Mouse (Mus musculus): ENCODE results near the gene Itgb2.

Gene Itgb2

DNA sequence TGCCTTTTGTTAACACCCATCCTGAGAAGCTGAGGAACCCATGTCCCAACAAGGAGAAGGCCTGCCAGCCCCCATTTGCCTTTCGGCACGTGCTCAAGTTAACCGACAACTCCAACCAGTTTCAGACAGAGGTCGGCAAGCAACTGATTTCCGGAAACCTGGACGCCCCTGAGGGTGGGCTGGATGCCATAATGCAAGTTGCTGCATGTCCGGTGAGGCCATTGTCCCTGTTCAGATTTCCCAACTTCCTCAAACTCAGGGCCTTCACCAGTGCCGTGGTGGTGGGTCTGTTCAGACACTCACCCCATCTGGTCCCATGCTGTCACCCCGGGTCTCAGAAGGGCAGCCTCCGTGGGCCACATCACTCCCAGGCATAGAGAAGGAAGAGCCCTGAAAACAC, 18.5 kb downstream of the Itgb2 start:
- in situ Hi-C loops (cut with MboI, MseI), result no loop called here

DNA sequence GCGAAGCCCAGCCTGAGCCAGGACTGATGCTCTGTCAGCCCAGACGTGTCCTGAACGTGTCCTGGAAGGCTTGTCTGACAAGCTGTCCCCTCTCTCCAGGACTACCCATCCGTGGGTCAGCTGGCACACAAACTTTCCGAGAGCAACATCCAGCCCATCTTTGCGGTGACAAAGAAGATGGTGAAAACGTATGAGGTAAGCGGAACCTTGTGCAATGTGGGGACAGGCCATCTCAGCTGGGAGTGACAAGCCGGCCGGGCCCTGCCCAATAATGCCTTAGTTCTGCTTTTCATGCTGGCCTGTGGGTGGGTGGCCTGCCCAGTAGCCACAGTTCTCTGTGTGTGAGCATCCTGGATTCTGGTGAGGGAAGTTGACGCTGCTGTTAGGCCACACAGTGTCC, 20.8 kb downstream of the Itgb2 start:
- in situ Hi-C loops (cut with MboI, MseI), result no loop called here

DNA sequence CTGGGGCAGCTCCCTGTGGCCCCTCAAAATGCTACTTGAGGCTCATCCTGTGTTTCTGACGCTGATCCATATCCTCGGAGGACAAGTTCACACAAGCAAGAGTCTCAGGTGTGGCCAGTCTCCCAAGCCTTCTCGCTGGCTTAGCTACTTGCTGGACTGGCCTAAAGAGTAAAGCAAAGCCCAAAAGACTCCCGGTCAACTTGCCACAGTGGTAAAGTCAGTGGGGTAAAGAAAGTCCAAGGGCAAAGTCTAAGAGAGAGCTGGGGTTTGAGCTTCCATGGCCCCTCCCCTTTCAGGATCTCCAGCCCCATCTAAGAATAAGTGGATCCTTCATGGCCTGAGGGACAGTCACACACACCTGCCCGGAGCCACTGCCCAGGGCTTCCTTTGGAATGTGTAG, 22.1 kb downstream of the Itgb2 start:
- in situ Hi-C loops (cut with MboI, MseI), result no loop called here

DNA sequence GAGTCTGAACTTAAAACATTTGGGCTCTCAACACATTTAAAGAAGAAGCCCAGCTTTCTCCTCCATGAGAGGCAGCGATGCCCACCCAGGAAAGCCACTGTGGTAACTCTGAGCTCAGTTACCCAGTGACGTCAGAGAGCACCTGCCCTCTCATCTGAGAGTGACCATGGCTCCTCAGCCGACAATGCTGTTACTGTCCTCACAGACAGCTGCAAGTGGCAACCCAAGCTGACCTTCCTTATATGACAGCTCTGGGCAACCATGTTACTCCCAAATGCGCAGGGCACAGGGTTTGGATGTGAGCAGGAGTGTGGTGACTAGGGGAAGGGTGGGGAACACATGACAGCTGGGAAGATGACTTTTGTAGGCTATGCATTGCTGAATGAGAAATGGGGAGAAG, 23.2 kb downstream of the Itgb2 start:
- in situ Hi-C loops (cut with MboI, MseI), result no loop called here

DNA sequence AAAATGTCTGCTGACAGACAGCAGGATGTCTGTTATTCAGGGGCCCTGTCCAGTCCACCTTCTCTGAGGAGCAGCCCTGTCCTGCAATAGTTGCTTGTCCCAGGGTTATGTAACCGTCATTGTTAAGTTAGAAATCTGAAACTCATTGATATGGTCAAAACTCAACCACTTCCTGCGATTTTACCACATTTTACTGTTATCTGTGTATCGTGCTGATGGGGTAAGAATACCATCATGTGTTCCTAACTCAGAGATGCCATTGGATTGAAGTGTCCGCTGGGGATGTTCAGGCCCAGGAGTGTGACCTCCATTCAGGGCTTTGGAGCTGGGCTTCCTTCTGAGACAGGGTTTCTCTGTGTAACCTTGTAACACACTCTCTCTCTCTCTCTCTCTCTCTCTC, 24.9 kb downstream of the Itgb2 start:
- in situ Hi-C loops (cut with MboI, MseI), result loop anchor here (5.0 kb wide), 1 partner anchor 38 kb away; the partner anchor contains the start of gene Fam207a

DNA sequence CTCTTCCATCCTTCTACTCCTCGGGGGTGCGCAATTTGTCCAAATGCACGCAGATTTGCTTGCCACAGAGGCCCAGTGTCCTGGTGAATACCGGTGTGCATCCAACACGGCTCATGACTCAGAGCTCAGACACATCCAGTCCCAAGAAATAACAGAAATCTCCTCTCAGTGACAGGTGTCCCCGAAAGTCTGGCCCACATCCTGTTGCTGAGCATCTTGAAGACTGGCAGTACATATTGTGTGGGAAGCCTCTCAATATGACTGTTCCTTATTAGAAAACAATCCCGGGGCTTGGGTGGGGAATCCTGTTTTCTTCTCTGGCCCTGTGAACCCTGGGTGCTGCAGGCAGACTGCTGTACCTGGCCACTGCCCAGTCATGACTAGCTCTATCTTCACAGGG, 26.6 kb downstream of the Itgb2 start:
- in situ Hi-C loops (cut with MboI, MseI), result loop anchor here (5.0 kb wide), 1 partner anchor 39 kb away; the partner anchor contains the start of gene Fam207a

DNA sequence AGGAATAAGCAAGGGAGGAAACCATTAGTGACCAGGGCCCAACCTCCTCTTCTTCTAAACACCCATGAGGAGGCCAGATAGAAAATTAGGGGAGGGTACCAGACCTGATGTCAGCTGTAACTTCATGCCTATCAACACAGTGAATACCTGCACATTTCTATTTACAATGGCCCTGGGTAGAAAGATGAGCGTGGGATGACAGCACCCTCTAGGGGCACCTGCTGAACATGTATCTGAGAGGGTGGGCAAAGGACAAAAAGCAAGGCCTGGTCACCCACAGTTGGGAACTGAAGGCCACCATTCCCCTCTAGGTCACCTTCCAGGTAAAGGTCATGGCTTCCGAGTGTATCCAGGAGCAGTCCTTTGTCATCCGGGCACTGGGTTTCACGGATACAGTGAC, 27.6 kb downstream of the Itgb2 start:
- in situ Hi-C loops (cut with MboI, MseI), result loop anchor here (5.0 kb wide), 1 partner anchor 40 kb away; the partner anchor contains the start of gene Fam207a

DNA sequence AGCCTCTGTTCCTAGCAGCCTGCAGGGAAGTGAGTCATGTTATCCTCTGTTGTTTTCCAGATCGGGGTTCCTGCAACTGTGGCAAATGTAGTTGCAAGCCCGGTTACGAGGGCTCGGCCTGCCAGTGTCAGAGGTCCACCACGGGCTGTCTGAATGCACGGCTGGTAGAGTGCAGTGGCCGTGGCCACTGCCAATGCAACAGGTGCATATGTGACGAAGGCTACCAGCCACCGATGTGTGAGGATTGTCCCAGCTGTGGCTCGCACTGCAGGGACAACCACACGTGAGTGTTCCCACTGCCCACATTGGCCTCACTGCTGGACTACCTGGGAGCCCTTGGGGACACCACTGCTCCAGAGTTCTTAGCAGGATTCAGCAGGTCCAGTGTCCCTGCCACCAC, 30.0 kb downstream of the Itgb2 start:
- in situ Hi-C loops (cut with MboI, MseI), result no loop called here

DNA sequence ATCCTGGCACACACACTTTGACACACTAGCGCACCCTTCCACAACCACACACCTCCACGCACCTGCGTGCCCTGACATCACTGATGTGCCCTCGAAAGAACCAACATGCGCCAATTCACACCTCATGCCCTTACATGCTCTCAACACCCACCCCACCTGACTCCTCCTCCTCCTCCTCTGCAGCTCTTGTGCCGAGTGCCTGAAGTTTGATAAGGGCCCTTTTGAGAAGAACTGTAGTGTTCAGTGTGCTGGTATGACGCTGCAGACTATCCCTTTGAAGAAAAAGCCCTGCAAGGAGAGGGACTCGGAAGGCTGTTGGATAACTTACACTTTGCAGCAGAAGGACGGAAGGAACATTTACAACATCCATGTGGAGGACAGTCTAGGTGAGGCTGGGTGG, 30.8 kb downstream of the Itgb2 start:
- in situ Hi-C loops (cut with MboI, MseI), result no loop called here

DNA sequence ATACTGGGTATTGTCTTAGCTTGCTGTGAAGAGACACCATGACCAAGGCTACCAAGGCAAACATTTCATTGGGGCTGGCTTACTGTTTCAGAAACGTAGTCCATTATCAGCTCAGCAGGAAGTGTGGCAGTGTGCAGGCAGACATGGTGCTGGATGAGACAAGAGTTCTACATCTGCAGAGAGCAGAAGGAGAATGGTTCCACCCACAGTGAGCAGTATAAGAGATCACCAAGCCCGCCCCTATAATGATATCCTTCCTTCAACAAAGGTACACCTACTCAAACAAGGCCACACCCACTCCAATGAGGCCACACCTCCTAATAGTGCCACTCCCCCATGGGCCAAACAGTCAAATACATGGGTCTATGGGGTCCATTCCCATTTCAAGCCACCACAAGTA, 31.5 kb downstream of the Itgb2 start:
- in situ Hi-C loops (cut with MboI, MseI), result no loop called here

DNA sequence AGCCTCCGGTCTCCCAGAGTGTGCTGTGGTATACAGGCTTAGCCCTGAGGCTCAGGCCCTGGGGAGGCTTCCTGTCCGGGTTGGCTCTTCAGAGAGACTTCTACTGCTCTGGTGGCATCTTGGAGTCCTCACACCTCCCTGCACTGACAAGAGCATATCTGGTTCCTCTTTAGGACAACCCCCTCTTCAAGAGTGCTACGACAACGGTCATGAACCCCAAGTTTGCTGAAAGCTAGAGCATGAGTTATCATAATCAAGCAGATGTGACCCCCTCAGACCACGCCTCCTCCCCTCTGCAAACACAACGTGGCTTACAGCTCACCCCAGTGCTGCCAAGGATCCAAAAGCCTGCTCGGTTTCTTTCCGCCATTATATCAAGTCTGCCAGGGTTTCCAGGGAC, 35.0 kb downstream of the Itgb2 start:
- in situ Hi-C loops (cut with MboI, MseI), result no loop called here

DNA sequence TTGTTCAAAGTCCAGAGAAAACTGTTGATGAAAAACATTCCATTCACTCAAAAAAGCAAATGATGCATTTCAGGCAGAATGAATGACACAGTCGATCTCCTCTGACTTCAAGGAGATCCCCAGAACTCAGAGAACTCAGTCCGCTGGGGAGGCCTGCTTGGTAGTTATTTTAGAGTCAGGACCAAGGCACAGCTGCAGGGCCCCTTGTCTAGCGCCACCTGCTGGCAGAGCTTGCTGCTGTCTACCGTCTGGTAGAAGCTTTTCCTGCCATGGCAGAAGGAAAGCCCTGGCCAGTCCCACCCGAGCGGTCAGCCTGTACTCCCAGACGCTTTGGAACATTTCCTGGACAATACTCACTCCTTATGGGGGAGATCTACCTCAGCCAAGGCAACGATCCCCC, 36.6 kb downstream of the Itgb2 start:
- in situ Hi-C loops (cut with MboI, MseI), result no loop called here

DNA sequence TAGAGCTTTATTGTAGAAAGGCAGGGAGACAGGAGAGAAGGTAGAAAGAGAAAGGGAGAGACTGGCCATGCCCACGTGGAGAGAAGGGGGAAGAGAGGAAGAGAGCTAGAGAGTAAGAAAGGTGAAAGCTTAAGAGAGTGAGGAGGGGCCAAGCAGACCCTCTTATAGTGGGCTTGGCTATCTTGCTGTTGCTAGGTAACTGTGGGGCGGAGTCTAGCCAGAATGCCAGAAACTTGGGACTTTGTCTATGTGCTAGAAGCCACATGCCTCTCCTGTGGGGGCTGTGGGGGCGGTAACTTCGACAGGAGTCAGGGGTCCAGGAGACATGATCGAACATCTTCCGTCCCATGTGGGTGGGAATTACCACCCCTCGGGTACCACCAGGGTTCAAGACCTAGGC, 39.4 kb downstream of the Itgb2 start:
- in situ Hi-C loops (cut with MboI, MseI), result no loop called here

DNA sequence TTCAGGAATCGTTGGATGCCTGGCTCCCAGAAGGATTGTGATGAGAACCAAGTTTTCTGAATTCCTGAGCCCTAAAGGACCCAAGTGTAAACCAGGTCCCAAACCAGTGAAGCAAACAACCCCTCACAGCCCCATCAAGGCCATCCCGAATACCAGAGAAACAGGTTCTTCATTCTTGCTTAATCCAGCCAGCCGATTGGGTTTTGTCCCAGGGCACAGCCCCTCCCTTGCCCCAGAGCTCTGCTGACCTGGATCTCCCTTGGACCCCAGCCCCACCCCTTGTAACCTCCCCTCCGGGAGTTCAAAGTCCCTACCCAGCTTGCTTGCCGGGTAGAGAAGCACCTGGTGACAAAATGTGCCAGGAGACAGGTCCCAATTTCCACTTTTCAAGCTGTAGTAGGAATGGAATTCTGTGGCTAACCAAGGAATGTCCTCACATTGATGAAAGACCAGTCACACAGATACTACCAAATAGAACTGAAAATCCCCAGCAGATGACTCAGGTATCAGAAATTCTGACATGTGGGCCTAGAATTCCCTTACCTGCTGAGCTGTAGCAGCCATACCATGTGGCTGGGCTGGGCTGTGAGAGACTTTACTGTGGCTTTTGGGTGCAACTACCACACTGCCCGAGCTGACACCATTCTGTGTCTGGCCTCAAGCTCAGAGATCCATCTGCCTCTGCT, 40.1 kb downstream of the Itgb2 start:
- in situ Hi-C loops (cut with MboI, MseI), result no loop called here

DNA sequence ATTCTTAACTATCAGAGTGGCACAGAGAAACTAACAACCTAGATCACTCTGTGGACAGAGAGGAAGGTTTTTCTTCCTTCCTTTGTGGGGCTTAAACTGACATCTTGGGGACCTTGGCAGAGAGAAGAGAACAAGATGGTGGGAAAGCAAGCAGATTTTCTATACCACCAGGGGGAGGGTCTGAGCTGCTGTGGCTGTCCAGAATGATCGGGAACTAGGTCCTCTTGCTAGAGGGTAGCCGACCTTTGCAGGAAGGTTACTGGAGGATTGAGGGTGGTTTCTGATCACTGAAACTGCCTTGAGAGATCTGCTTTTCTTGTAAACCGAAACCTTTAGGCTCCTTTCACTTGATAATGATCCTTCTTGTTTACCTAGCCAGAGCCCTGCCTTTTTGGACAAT, 42.2 kb downstream of the Itgb2 start:
- in situ Hi-C loops (cut with MboI, MseI), result no loop called here

DNA sequence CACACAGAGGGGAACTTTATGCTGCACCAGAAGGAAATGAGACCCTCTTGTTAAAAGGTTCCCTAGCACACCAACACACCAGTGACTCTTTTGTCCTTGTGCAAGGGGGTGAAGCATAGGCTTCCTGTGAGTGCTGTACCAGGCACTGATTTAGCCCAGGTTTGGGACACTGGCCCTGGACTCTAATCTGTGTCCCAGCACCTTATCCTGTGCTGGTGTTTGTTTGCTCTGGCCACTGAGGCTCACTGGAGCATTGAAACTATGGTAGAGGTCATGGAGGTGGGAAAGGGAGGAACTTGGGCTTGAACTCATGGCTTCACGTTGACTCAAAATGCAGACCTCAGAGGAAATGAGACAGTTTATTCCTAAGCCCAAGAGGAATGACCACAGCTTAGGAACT, 43.1 kb downstream of the Itgb2 start:
- in situ Hi-C loops (cut with MboI, MseI), result no loop called here

DNA sequence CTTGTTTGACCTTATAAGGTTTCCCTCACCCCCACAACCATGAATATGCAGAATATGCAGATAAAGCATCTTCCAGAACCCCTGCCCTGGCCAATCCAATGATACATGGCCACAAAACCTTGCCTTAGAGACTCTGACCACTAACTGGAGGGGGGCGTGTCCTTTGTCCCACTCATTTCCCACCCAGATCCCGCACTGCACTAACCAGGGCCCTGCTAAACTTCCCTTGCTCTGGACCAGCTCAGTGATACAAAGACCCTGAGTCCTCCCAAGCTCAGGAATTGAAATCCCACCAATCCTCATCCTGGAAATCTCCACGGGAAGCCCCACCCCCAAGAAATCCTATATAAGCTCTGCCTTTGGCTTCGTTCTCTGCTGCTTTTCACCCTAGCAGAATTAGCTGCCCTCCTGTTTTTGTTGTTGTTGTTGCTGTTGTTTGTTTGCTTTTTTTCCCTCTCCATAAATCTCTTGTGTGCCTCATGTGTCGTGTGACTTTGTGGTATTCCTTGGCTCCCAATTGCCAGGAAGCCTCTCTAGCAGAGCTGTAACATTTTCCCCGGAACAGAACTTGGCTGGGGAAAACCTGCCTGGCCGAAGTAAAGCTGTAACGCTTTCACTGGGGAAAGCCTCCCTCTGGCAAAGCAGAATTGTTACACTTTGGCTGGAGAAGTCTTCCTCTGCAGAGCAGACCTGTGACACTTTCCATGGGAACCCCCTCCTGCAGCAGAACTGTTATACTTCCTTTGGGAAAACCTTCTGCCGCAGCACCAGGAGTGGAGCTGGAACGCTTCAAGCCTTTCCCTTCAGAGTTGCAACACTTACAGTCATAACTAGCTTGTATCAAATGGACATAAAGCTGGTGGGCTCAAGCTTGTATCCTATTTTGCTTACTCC, 50.2 kb downstream of the Itgb2 start:
- in situ Hi-C loops (cut with MboI, MseI), result no loop called here

DNA sequence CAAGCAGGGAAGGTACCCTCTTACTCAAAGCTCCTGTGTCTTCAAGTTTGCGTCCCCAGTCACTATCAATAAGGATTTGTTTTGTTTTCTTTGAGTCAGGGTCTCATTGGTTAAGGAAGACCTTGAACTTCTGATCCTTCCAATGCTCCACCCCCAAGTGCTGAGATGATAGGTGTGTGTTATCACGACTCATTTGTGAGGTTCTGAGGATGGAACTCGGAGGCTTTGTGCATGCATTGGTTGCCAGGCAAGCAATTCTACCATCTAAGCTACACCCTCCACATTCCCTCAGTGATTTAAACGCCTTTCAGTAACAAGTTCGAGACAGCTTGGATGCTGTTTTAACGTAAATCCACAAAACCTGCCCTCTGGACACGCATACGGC, 51.0 kb downstream of the Itgb2 start:
- in situ Hi-C loops (cut with MboI, MseI), result no loop called here

DNA sequence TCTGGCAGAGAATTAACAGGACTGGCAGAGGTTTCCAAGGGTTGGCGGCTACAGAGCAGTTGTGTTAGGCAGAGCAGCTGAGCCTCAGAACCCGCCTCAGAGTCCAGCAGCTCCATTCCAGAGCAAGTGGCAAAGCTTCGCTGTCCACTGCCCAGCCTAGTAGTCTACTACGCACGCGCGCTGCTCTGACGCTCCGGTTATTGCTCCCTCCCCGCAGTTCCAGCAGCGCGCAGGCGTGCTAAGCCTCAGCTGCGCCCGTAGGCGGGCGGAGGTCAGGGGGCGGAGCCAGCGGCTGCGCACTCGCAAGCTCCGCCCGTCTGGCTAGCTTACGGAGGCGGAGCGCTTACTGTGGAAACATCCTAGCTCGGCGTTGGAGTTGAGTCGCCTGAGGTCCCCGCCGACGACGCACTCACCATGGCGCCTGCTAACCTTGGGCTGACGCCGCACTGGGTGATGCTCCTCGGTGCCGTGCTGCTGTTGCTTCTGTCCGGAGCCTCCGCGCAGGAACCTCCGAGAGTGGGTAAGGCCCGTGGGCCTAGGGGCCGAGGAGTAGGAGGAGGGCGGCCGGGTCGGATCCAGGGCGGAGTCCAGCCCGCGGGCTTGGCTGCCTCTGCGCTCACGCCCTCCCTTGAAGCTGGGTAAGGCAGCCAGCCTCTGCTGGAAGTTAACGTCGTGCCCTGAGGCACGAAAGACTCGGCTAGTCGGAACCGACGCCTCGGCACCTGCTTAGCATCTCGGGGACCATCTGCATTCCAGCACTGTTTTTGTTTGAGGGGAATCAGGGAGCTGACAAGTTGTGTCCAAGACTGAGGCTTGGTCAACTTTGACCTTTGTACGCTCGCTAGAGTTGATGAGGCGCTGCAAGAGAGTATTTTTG, 51.6 kb downstream of the Itgb2 start, which contains the start of gene Pttg1ip:
Pttg1ip (plus strand) TSS at position 313 of the 877 bp plus-strand sequence.
- in situ Hi-C loops (cut with MboI, MseI), result no loop called here

DNA sequence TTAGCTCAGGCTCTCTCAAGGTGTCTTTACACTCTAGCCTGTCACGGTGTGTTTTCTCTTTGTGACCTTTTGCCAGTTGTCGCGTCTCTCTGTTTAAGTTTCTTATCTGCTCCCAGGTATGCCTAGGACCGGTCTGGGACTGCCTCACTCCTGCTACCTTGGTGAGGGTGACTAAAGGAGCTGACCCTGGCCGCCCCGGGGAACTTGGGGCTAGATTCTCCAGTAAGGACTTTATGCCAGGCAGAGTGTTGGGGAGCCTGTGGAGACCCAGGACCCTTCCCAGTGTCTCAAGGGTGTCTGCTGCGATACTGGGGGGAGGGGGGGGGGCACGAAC, 52.2 kb downstream of the Itgb2 start:
- in situ Hi-C loops (cut with MboI, MseI), result no loop called here

DNA sequence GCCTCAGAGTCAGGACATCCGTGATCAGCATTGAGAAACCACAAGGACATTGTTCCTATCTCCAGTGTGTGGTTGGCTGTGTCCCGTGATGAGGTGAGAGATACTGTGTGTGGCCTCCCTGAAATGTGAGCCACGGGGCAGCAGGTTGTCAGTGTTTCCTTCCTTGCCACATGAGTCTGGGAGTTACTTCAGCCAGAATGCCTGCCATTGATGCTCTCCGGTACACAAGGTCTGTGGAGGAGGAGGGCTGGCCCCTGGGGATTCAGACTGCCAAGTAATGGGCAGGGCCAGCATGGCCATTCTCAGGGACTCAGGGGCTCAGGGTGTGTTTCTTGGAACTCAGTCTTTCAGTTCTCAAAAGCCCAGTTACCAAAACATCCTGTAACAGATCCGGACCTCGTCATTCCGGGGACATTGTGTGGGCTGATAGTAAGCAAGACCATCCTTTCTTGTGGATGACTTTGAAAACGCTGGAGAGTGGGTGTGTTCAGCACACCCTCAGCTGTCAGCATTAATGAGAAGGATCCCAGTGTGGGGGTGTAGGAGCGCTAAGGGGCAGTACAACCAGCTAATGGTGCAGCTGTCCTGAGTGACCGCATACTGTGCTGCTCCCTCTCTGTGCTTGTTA, 53.9 kb downstream of the Itgb2 start:
- in situ Hi-C loops (cut with MboI, MseI), result no loop called here

DNA sequence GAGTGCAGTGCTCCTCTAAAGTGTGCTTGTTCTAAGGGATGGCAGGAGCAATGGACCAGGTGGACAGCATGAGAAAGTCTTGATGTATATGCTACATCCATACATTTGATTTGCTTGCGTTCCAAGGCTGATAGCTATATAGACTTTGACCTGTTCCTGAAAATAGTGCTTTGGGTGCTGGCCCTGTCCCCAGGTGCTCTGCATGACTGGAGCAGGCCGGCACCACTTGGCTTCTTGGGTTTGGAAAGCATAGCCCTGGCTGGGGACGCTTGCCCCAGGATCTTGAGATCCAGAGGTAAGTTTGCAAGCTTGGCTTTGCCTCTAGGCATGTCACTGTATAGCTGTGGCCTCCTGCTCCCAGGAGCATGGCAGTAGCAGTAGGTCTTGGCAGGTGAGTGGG, 56.6 kb downstream of the Itgb2 start:
- in situ Hi-C loops (cut with MboI, MseI), result no loop called here

Measured in regulatory T cell (primary cell).